Mouse (Mus musculus) liver, embryonic 13.5 days (tissue): ENCODE data around the gene Dnaja4. TPM values are rescaled to one million over a fixed set of nuclear protein-coding genes. Genes with fewer than 3 reads are reported as not detected.
A peak's percentile ranks its signal among the peaks of the same experiment; 100 is the strongest.

Source experiments
- ATAC-seq: fragments of 200-750 bp; cut with Nextera tagmentation; 2 replicates; pipeline ENCODE4 v1.8.0; 2017; ENCODE audit warnings: low read depth, mild to moderate bottlenecking, moderate number of reproducible peaks, moderate library complexity
- DNase-seq: peaks from one replicate; pipeline ENCODE4 v3.0.0; 2022
- H3K27ac ChIP-seq: fragments of 300-500 bp; sonication (generic); 2 replicates; pipeline ENCODE4 v1.5.1; 2015; ENCODE audit warnings: moderate library complexity, mild to moderate bottlenecking, inconsistent platforms
- H3K27me3 ChIP-seq: fragments of 300-500 bp; sonication (generic); 2 replicates; pipeline ENCODE4 v1.6.1; 2015; ENCODE audit warnings: mild to moderate bottlenecking, inconsistent platforms
- H3K36me3 ChIP-seq: fragments of 300-500 bp; sonication (generic); 2 replicates; pipeline ENCODE4 v1.6.1; 2015; ENCODE audit warnings: mild to moderate bottlenecking, inconsistent platforms
- H3K4me1 ChIP-seq: fragments of 300-500 bp; sonication (generic); replicated peaks from 2 replicates; pipeline ENCODE4 v1.6.1; 2015; ENCODE audit warnings: inconsistent platforms
- H3K4me2 ChIP-seq: fragments of 300-500 bp; sonication (generic); 2 replicates; pipeline ENCODE4 v1.6.1; 2015; ENCODE audit warnings: inconsistent platforms, mild to moderate bottlenecking, moderate library complexity
- H3K4me3 ChIP-seq: fragments of 300-500 bp; sonication (generic); replicated peaks from 2 replicates; pipeline ENCODE4 v1.5.1; 2015; ENCODE audit warnings: mild to moderate bottlenecking, inconsistent platforms
- H3K9ac ChIP-seq: fragments of 300-500 bp; sonication (generic); 2 replicates; pipeline ENCODE4 v1.6.1; 2015; ENCODE audit warnings: mild to moderate bottlenecking, inconsistent platforms
- H3K9me3 ChIP-seq: fragments of 300-500 bp; sonication (generic); replicated peaks from 2 replicates; pipeline ENCODE4 v1.6.1; 2016; ENCODE audit warnings: inconsistent platforms
- WGBS: fragments of 180-500 bp; shearing (Covaris S2); methylation state at CpG from one replicate; pipeline ENCODE4 v1.1.7; 2015; ENCODE audit not compliant: insufficient replicate concordance; 5-methylcytosine and 5-hydroxymethylcytosine counted together
- polyA plus RNA-seq: library from polyadenylated mRNA; unstranded; fragments of >200 nt; fragmentation: Nextera tagmentation; extraction: Ambion mirVana; gene quantifications from 2 replicates; pipeline ENCODE4 v1.2.1, GENCODE M21; 2015

Dnaja4 gene
- polyA plus RNA-seq, 1 experiment from 2014 or later: 21.1 TPM

DNA sequence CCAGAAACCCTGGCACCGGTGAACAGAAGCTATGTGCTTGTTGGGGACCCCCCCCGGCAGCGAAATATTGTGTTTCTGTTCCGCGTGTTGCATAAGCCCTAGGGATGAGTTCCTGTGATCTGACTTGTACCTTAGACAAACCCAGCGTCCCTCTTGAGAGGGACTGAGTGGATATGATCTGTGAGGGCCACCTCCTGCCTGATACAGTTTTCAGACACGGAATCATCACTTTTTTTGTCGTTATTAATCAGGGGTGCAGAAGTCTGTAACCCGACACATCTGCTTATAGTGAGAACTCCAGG, 1.5 kb downstream of the Dnaja4 start:
- peak overlapping the region; percentile 98 for H3K9ac ChIP-seq
- peak overlapping the region; percentile 98 for H3K27ac ChIP-seq
- no peak for ATAC-seq
- peaks cover 92% of the 10 kb centered on the region for H3K4me1 ChIP-seq
- H3K9me3 ChIP-seq: no peaks in the 10 kb centered on the region
- H3K27me3 ChIP-seq: peaks cover 33% of the 10 kb centered on the region
- peak overlapping the region; percentile 90 for H3K4me2 ChIP-seq
- WGBS: 25% methylated on average over 9 of the region's 9 CpGs
- no peak for DNase-seq
- H3K4me3 ChIP-seq: peak overlapping the region; percentile 88
- no peaks in the 10 kb centered on the region for H3K36me3 ChIP-seq

DNA sequence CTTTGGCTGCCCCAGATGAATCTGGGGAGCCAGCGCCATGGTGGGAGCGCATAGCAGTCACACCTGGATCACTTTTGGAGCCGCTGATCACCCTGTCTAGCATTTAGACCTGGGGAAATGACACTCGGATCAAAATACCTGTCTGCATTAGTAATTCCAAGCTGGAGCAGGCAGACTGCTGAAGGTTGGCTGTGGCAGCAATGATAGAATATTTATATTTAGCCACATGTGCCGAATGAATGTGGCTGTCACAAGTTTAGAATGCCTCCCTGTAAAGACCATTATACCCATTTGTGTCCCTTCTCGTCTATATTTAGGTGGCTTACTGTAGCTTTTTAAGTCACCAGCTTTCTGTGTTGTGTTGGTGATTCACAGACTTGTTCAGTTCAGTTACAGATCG, 2.1 kb downstream of the Dnaja4 start:
- Histone ChIP-seq H3K27ac (peak overlapping the region; percentile 98), H3K9ac (peak overlapping the region; percentile 98), H3K36me3 (no peaks in the 10 kb centered on the region), H3K4me3 (peak overlapping the region; percentile 88), H3K4me2 (peak overlapping the region; percentile 90), H3K9me3 (no peaks in the 10 kb centered on the region), H3K4me1 (peaks cover 95% of the 10 kb centered on the region), H3K27me3 (peaks cover 31% of the 10 kb centered on the region)
- ATAC-seq (no peak), DNase-seq (no peak)
- WGBS: 70% methylated on average over 7 of the region's 7 CpGs

DNA sequence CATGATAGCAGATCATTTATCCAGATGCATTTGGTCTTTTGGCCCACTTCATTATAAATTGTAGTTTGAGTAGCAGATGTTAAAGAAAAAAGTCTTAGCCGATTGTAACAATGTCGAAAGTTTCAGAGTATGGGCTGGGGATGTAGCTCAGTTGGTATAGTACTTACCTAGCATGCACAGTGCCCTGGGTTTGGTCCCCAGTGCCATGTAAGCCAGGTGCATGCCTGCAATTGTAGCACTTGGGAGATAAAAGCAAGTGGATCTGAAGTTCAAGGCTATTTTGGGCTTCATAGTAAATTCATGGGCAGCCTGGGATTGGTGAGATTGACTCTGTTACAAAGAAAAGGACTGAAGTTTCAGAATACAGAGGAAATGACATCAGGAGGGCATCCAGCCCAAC, 3.9 kb downstream of the Dnaja4 start:
- Histone ChIP-seq H3K27me3 (peaks cover 26% of the 10 kb centered on the region), H3K9ac (peak overlapping the region; percentile 98), H3K4me2 (peak overlapping the region; percentile 90), H3K9me3 (no peaks in the 10 kb centered on the region), H3K4me1 (peaks cover 95% of the 10 kb centered on the region), H3K27ac (peak overlapping the region; percentile 97), H3K4me3 (peak overlapping the region; percentile 88), H3K36me3 (peaks cover 17% of the 10 kb centered on the region)
- DNase-seq (no peak), ATAC-seq (no peak)
- WGBS: 82% methylated on average over 2 of the region's 2 CpGs

DNA sequence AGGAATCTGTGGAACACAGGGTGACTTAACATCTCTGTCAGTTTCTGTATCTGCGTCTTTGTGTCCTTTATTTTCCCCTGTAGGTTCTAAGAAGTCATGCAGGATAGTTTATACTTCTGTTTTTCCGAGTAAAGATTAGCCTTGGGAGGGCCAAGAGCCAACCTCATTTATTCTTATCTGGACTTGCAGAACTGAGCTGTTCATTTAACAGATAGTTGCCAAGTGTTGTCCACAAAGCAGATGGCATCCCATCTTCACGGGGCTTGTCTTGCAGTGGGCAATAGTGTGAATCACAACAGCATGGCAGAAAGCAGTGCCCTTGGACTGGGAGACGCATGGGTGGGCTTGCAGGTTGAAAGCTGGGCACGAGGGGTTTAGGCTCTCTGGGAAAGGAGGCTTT, 5.7 kb downstream of the Dnaja4 start:
- 22% methylated on average over 5 of the region's 5 CpGs for WGBS
- DNase-seq: peak; percentile 55
- Histone ChIP-seq H3K27ac (peak overlapping the region; percentile 97), H3K4me3 (peak overlapping the region; percentile 88), H3K36me3 (peaks cover 35% of the 10 kb centered on the region), H3K9ac (peak overlapping the region; percentile 98), H3K9me3 (no peaks in the 10 kb centered on the region), H3K4me2 (peak overlapping the region; percentile 90), H3K27me3 (peaks cover 19% of the 10 kb centered on the region; the same call in 1 of the 2 replicates), H3K4me1 (peaks cover 93% of the 10 kb centered on the region)
- ATAC-seq: peak; percentile 85

DNA sequence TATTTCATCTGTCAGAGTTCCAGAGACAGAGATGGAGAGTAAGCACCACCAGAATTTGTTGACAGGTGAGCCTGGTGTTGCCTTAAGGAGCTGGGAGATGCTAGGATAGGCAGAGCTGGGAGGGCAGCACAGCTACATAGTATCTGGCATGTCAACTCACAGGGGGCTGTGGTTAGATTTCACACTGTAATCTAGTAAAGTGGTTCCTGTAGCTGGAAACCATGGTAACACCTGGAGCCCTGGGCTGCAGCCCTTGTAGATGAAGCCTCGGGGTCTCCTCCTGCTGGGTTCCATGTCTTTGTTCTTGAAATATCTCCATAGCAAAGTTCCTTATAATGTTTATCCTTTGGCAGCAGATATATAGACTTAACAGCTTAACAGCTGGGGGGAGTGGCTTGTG, 6.9 kb downstream of the Dnaja4 start:
- H3K27me3 ChIP-seq: peaks cover 9% of the 10 kb centered on the region; the same call in 1 of the 2 replicates
- no peak overlapping the region for H3K4me3 ChIP-seq
- H3K9ac ChIP-seq: peak overlapping the region; percentile 98
- peak overlapping the region; percentile 90 for H3K4me2 ChIP-seq
- no peaks in the 10 kb centered on the region for H3K9me3 ChIP-seq
- WGBS: 22% methylated on average over 1 of the region's 1 CpGs
- no peak for ATAC-seq
- no peak for DNase-seq
- peak overlapping the region; percentile 97 for H3K27ac ChIP-seq
- H3K4me1 ChIP-seq: peaks cover 82% of the 10 kb centered on the region
- peaks cover 47% of the 10 kb centered on the region for H3K36me3 ChIP-seq

DNA sequence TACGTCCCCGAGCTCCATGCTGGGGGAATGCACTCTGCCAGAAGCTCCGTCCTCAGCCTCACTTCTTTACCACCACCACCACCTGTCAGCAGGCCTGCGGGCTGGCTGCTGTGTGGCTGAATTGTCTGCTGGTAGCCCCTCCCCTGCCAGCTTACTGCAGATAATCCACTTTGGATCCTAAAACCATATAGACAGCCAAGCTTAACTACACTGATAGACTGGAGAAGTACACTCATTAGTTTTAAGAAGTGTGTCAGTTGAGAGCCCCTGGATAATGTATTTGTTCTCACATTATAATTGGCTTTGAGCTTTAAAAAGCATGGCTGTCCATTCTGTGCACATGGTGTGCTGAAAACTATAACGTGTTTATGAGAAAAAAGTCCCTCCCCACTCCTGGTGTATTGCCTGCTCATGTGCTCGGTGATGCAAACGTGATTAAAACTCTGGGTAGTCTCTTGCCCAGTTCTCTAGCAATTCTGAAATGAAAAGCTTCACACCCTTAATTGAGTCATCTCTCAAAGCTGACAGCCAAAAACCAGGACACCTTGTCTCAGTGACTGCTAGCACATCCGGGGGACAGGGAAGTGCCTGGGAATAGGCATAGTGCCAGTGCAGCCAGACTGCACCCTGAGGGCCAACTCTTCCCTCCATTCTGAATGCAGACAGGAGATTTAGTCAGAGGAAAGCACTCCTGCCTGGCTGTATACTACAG, 8.8 kb downstream of the Dnaja4 start:
- ATAC-seq: no peak
- H3K9me3 ChIP-seq: no peaks in the 10 kb centered on the region
- WGBS: 65% methylated on average over 8 of the region's 8 CpGs
- H3K27ac ChIP-seq: no peak overlapping the region
- no peak overlapping the region for H3K4me3 ChIP-seq
- H3K4me2 ChIP-seq: no peak overlapping the region
- H3K36me3 ChIP-seq: peaks cover 66% of the 10 kb centered on the region
- no peak for DNase-seq
- H3K9ac ChIP-seq: peak overlapping the region; percentile 13; the same call in 1 of the 2 replicates
- peaks cover 63% of the 10 kb centered on the region for H3K4me1 ChIP-seq
- no peaks in the 10 kb centered on the region; the same call in 1 of the 2 replicates for H3K27me3 ChIP-seq

DNA sequence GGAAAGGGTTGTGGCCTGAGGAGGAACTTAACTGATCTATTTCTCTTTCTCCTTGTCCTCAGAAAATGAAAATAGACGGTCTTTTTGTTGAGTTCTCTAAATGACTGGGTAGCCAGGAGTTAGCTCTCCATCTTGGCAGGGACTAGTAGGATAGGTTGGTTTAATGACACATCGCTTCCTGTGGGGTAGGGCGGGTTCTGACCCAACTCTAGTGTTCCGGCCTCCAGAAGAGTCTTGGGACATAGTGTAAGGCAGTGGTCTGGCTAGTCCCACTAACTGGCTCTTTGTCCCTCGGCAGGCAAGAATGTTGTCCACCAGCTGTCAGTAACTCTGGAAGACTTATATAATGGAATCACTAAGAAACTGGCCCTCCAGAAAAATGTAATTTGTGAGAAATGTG, 9.4 kb downstream of the Dnaja4 start:
- no peak overlapping the region for H3K9ac ChIP-seq
- H3K4me1 ChIP-seq: peaks cover 57% of the 10 kb centered on the region
- peaks cover 72% of the 10 kb centered on the region for H3K36me3 ChIP-seq
- no peak for DNase-seq
- ATAC-seq: no peak
- no peak overlapping the region for H3K4me2 ChIP-seq
- no peaks in the 10 kb centered on the region for H3K9me3 ChIP-seq
- H3K27me3 ChIP-seq: no peaks in the 10 kb centered on the region
- no peak overlapping the region for H3K4me3 ChIP-seq
- H3K27ac ChIP-seq: no peak overlapping the region
- 82% methylated on average over 5 of the region's 5 CpGs for WGBS

DNA sequence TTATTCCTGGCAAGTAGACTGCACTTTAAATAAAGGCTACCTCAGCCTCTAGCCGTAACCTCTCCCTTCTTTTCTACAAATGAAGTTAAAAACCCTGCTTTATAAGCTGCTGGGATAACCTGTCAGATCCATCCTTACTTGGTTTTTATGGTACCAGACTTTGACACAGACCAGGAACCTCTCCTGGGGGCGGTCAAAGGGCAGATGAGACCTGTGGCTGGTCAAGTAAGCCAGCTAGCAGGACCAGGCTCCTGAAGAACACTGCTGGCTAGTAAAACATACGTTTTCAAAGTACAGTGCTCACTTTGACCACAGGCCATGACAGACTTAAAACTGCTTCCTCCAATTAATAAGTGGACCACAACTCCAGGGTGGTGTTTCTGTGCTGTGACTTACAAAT, 17.1 kb downstream of the Dnaja4 start:
- H3K27me3 ChIP-seq: no peaks in the 10 kb centered on the region
- ATAC-seq (no peak), DNase-seq (no peak)
- no peak overlapping the region for H3K9ac ChIP-seq
- no peak overlapping the region for H3K27ac ChIP-seq
- no peak overlapping the region for H3K4me3 ChIP-seq
- WGBS: 84% methylated on average over 3 of the region's 3 CpGs
- H3K4me2 ChIP-seq: no peak overlapping the region
- 0 out of 2 replicates have a peak, but pooled peaks cover 3% of the 10 kb centered on the region for H3K4me1 ChIP-seq
- H3K36me3 ChIP-seq: peaks cover 99% of the 10 kb centered on the region
- H3K9me3 ChIP-seq: no peaks in the 10 kb centered on the region

DNA sequence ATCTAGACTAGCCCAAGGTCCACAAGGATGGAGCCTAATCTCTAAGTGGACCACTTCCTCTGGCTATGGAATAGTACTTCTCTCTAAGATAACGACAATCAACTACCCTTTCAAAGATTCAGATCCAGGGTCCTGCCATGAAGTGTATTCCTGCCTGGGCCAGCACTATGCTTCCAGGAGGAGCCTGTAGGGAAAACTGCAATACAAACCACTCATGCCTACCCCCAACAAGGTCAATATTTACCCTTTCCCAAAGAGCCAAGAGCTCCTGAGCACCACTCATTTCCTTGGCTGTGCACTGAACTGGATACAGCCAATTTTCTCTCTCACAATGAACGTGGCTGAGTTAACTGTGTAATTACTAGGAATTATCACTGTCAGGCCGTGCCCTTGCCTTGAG, 18.9 kb downstream of the Dnaja4 start:
- H3K36me3 ChIP-seq: peaks cover 97% of the 10 kb centered on the region
- ATAC-seq: no peak
- H3K4me3 ChIP-seq: no peak overlapping the region
- no peaks in the 10 kb centered on the region for H3K27me3 ChIP-seq
- 0 out of 2 replicates have a peak, but pooled peaks cover 3% of the 10 kb centered on the region for H3K4me1 ChIP-seq
- no peak overlapping the region for H3K4me2 ChIP-seq
- no peaks in the 10 kb centered on the region for H3K9me3 ChIP-seq
- DNase-seq: no peak
- H3K9ac ChIP-seq: no peak overlapping the region
- no peak overlapping the region for H3K27ac ChIP-seq
- WGBS: 76% methylated on average over 3 of the region's 3 CpGs

DNA sequence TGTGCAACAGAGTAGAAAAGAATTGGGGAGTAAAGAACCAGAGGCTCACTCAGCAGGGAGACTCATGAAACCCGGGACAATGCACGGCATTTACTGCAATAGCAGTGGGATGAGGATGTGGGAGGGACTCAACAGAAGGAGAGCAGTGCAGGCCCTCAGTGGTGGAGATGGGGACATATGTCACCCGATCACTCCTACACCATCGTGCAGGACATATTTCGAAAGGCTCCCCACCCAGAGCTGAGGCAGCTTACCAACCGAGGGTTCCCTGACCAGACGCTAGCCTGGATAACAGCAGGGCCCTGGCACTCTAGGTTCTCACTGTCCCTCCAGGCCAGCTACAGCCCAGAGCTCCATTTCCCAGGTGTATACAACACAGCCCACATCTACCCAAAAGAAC, 23.5 kb downstream of the Dnaja4 start:
- ATAC-seq (no peak), DNase-seq (no peak)
- no peak overlapping the region for H3K4me3 ChIP-seq
- no peak overlapping the region for H3K4me2 ChIP-seq
- no peak overlapping the region for H3K9ac ChIP-seq
- 89% methylated on average over 7 of the region's 7 CpGs for WGBS
- no peaks in the 10 kb centered on the region for H3K27me3 ChIP-seq
- H3K9me3 ChIP-seq: no peaks in the 10 kb centered on the region
- peaks cover 97% of the 10 kb centered on the region for H3K36me3 ChIP-seq
- no peak overlapping the region for H3K27ac ChIP-seq
- H3K4me1 ChIP-seq: 0 out of 2 replicates have a peak, but pooled peaks cover 3% of the 10 kb centered on the region

DNA sequence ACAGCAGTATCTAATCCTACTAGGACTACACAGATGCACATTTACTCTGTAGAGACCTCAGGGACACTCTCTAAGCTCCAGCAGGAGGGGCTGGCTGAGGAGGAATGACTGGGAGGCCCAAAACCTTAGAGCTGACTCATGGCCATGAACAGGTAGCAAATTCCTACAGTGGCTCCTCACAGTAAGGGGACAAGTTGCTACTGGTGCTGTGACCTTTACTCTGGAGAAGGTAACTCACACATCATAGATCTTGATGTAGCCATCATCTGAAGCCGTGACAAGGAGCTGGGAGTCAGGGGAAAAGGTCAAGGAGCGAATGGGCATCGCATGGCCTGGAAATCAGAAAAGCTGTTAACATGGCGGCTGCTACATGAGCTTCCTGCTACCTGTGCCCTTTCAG, 23.9 kb downstream of the Dnaja4 start:
- peaks cover 97% of the 10 kb centered on the region for H3K36me3 ChIP-seq
- WGBS: 85% methylated on average over 4 of the region's 4 CpGs
- H3K4me1 ChIP-seq: 0 out of 2 replicates have a peak, but pooled peaks cover 3% of the 10 kb centered on the region
- no peak overlapping the region for H3K4me2 ChIP-seq
- no peak overlapping the region for H3K27ac ChIP-seq
- DNase-seq (no peak), ATAC-seq (no peak)
- no peak overlapping the region for H3K4me3 ChIP-seq
- H3K9me3 ChIP-seq: no peaks in the 10 kb centered on the region
- no peak overlapping the region for H3K9ac ChIP-seq
- H3K27me3 ChIP-seq: no peaks in the 10 kb centered on the region

DNA sequence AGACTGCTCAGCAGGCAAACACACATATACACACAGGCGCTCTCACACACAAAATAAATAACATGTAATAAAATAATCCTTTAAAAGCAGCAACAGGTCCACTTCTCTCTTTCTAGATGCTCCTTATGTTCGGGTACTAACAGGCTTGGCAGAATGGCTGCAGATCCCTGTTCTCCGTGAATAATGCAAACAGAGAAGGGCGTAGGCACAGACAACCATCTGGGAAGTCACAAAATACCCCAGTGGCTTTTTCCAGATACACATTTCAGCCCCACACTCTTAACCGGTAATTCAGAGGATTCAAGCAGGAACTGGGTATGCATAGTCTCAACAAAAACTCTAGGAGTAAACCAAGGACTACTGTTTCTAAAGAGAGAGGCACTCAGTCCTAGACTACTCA, 27.6 kb downstream of the Dnaja4 start:
- DNase-seq: no peak
- H3K4me1 ChIP-seq: no peaks in the 10 kb centered on the region
- peaks cover 96% of the 10 kb centered on the region for H3K36me3 ChIP-seq
- H3K4me2 ChIP-seq: no peak overlapping the region
- 72% methylated on average over 5 of the region's 5 CpGs for whole genome bisulfite sequencing
- H3K9ac ChIP-seq: no peak overlapping the region
- no peak overlapping the region for H3K27ac ChIP-seq
- H3K4me3 ChIP-seq: no peak overlapping the region
- H3K27me3 ChIP-seq: no peaks in the 10 kb centered on the region
- no peak for ATAC-seq
- no peaks in the 10 kb centered on the region for H3K9me3 ChIP-seq
